Comparison of ENCODE assay signal across 9 mouse cellular contexts in genomic region chr12:45466066-45466465, GRCm38 (mm10).
DNase-seq lines count a peak whose midpoint lies in the region; ATAC-seq and TF ChIP-seq lines count a peak whose summit lies in the region.
"Had no signal": no experiment of that assay in that cellular context is flagged by ENCODE, and none has a peak within 500 bp of the region (broad histone marks: within the 10 kb centered on the region; RNA-seq: fewer than 3 reads in every experiment).

No protein-coding gene starts in this region.

- peak; percentile 15 for DNase-seq in kidney, adult 2 months
- no peak for DNase-seq in kidney, adult 11 months
- DNase-seq in left cerebral cortex, adult 8-10 months (ENCODE audit: low spot score in 2 of 2): peak; percentile 34 to 53
- peak; percentile 79 to 83 for DNase-seq in right cerebral cortex, postnatal 10 days (ENCODE audit: low spot score in 2 of 2)
- DNase-seq in urinary bladder, postnatal 14 days (ENCODE audit: low spot score): no peak
- DNase-seq in heart, adult 18-20 months: no peak

- no peak overlapping the region for H3K27ac ChIP-seq in kidney, adult 2 months (ENCODE audit: insufficient read depth, low read depth, low read length)
- no peak overlapping the region for H3K27ac ChIP-seq in cortical plate, adult 2 months (ENCODE audit: insufficient read depth, low read length)
- peak overlapping the region; percentile 85 for H3K27ac ChIP-seq in hindbrain, embryonic 13.5 days
- H3K27ac ChIP-seq: heart, embryonic 15.5 days had no signal

- WGBS in kidney, adult 2 months: 75% methylated on average over 3 of the region's 3 CpGs
- 61% methylated on average over 3 of the region's 3 CpGs for WGBS in hindbrain, embryonic 13.5 days

- H3K9me3 ChIP-seq in hindbrain, embryonic 13.5 days: no peaks in the 10 kb centered on the region
- H3K9me3 ChIP-seq: heart, embryonic 15.5 days had no signal

- peak; percentile 97 for ATAC-seq in hindbrain, embryonic 13.5 days (ENCODE audit: low FRiP score)

- H3K4me1 ChIP-seq in kidney, adult 2 months (ENCODE audit: control insufficient read depth, insufficient read depth, low read length): no peaks in the 10 kb centered on the region
- no peaks in the 10 kb centered on the region for H3K4me1 ChIP-seq in cortical plate, adult 2 months (ENCODE audit: control insufficient read depth, insufficient read depth, low read length)
- peaks cover 27% of the 10 kb centered on the region for H3K4me1 ChIP-seq in hindbrain, embryonic 13.5 days (replicated peaks)
- H3K4me1 ChIP-seq: heart, embryonic 15.5 days had no signal

- H3K4me3 ChIP-seq in kidney, adult 2 months (ENCODE audit: insufficient read depth, low read depth, low read length): no peak overlapping the region
- no peak overlapping the region for H3K4me3 ChIP-seq in cortical plate, adult 2 months (ENCODE audit: insufficient read depth, low read length)
- H3K4me3 ChIP-seq in hindbrain, embryonic 13.5 days: no peak overlapping the region
- H3K4me3 ChIP-seq: heart, embryonic 15.5 days had no signal

- peak; percentile 55; the same call in 1 of the 2 replicates for TF ChIP-seq CTCF in kidney, adult 2 months (conservative IDR thresholded peaks at IDR 0.05; ENCODE audit: insufficient read depth, insufficient read length, low read depth, low read length)
- TF ChIP-seq CTCF in cortical plate, adult 2 months (IDR thresholded peaks at IDR 0.05; ENCODE audit: extremely low read depth, insufficient read depth, low read length): peak; percentile 88

- no peaks in the 10 kb centered on the region for H3K36me3 ChIP-seq in kidney, adult 2 months (ENCODE audit: control insufficient read depth, insufficient read depth, low read length)
- H3K36me3 ChIP-seq in hindbrain, embryonic 13.5 days: no peaks in the 10 kb centered on the region
- H3K36me3 ChIP-seq: heart, embryonic 15.5 days had no signal

- no peak for TF ChIP-seq POLR2A in kidney, adult 2 months (IDR thresholded peaks at IDR 0.05; ENCODE audit: low read depth, low read length)
- no peak for TF ChIP-seq POLR2A in cortical plate, adult 2 months (IDR thresholded peaks at IDR 0.05; ENCODE audit: extremely low read depth, insufficient read depth, low read length)

- H3K27me3 ChIP-seq in kidney, adult 2 months (replicated peaks; ENCODE audit: control insufficient read depth, insufficient read depth, low read length): no peaks in the 10 kb centered on the region
- no peaks in the 10 kb centered on the region for H3K27me3 ChIP-seq in hindbrain, embryonic 13.5 days
- H3K27me3 ChIP-seq: heart, embryonic 15.5 days had no signal

- H3K9ac ChIP-seq in hindbrain, embryonic 13.5 days: peak overlapping the region; percentile 56; the same call in 1 of the 2 replicates
- H3K9ac ChIP-seq: heart, embryonic 15.5 days had no signal

- H3K4me2 ChIP-seq in hindbrain, embryonic 13.5 days: peak overlapping the region; percentile 4; the same call in 1 of the 2 replicates
- H3K4me2 ChIP-seq: heart, embryonic 15.5 days had no signal

Comparison
In these comparisons a context has a peak if more than half of its experiments do, and no peak if none do; other contexts are left out.
1. DNase-seq: peak in kidney, adult 2 months (single experiment), left cerebral cortex, adult 8-10 months (2 of 2) and right cerebral cortex, postnatal 10 days (2 of 2); none in kidney, adult 11 months (single experiment), urinary bladder, postnatal 14 days (single experiment) and heart, adult 18-20 months (0 of 2).